Mouse (Mus musculus): ENCODE results near the gene Pml.

Pml gene

GRCm38 (mm10) chr9:58201861-58202549 lies 47.6 kb downstream of the Pml start:
- DNase-seq (ENCODE audit: low read depth), result no peak

GRCm38 (mm10) chr9:58201091-58201842 lies 48.3 kb downstream of the Pml start:
- DNase-seq (ENCODE audit: low read depth), result no peak

GRCm38 (mm10) chr9:58200270-58201090 lies 49.1 kb downstream of the Pml start:
- no peak for DNase-seq (ENCODE audit: low read depth)

GRCm38 (mm10) chr9:58199381-58200269 lies 50.0 kb downstream of the Pml start:
- DNase-seq (ENCODE audit: low read depth), result no peak

GRCm38 (mm10) chr9:58198801-58199371 lies 50.7 kb downstream of the Pml start:
- no peak for DNase-seq (ENCODE audit: low read depth)

- no peak for DNase-seq (ENCODE audit: low read depth)
Observed at GRCm38 (mm10) chr9:58197781-58198701, 51.5 kb downstream of the Pml start.

GRCm38 (mm10) chr9:58196610-58197567 lies 52.7 kb downstream of the Pml start:
- DNase-seq (ENCODE audit: low read depth), result no peak

GRCm38 (mm10) chr9:58196141-58196540 lies 53.4 kb downstream of the Pml start:
- no peak for DNase-seq (ENCODE audit: low read depth)

GRCm38 (mm10) chr9:58195671-58196070 lies 53.9 kb downstream of the Pml start:
- no peak for DNase-seq (ENCODE audit: low read depth)

- no peak for DNase-seq (ENCODE audit: low read depth)
Observed at GRCm38 (mm10) chr9:58194222-58194621, 55.4 kb downstream of the Pml start.

- no peak for DNase-seq (ENCODE audit: low read depth)
Observed at GRCm38 (mm10) chr9:58184456-58184855, 65.1 kb downstream of the Pml start.

GRCm38 (mm10) chr9:58179390-58179789 lies 70.2 kb downstream of the Pml start:
- no peak for DNase-seq (ENCODE audit: low read depth)

- DNase-seq (ENCODE audit: low read depth), result no peak
Observed at GRCm38 (mm10) chr9:58177165-58177564, 72.4 kb downstream of the Pml start.

- no peak for DNase-seq (ENCODE audit: low read depth)
Observed at GRCm38 (mm10) chr9:58175745-58176487, 73.7 kb downstream of the Pml start.

GRCm38 (mm10) chr9:58174818-58175251 lies 74.8 kb downstream of the Pml start:
- no peak for DNase-seq (ENCODE audit: low read depth)

- no peak for DNase-seq (ENCODE audit: low read depth)
Observed at GRCm38 (mm10) chr9:58172863-58173262, 76.7 kb downstream of the Pml start.

GRCm38 (mm10) chr9:58169426-58169825 lies 80.2 kb downstream of the Pml start:
- no peak for DNase-seq (ENCODE audit: low read depth)

GRCm38 (mm10) chr9:58168880-58169279 lies 80.7 kb downstream of the Pml start:
- no peak for DNase-seq (ENCODE audit: low read depth)
